Mouse (Mus musculus) ES-Bruce4 (cell line): ENCODE data around the gene Ston1.

ENCODE experiments used
- CTCF ChIP-seq: IDR thresholded peaks from one replicate; pipeline ENCODE4 v1.8.1; 2011; ENCODE audit warnings: low read depth, low read length
- POLR2A ChIP-seq: IDR thresholded peaks from one replicate; pipeline ENCODE4 v1.8.1; 2011; ENCODE audit warnings: low read length; ENCODE audit not compliant: insufficient read depth

- TF ChIP-seq CTCF = no peak
- no peak for TF ChIP-seq POLR2A
These were observed 26.7 kb upstream of the Ston1 start for GRCm38 (mm10) chr17:88570784-88571183.
